Mouse (Mus musculus) retina, adult 2 months (tissue): ENCODE measurements at regions not wholly inside any gene's neighbourhood (a gene's known extent, or its start where the extent isn't known, plus 50 kb on each side); places are given as distances from the start of the nearest gene placed in this dataset.

Experiments used
- DNase-seq: peaks from one replicate; pipeline ENCODE4 v3.0.0-alpha.2; 2012; ENCODE audit warnings: low read depth, low spot score

DNA sequence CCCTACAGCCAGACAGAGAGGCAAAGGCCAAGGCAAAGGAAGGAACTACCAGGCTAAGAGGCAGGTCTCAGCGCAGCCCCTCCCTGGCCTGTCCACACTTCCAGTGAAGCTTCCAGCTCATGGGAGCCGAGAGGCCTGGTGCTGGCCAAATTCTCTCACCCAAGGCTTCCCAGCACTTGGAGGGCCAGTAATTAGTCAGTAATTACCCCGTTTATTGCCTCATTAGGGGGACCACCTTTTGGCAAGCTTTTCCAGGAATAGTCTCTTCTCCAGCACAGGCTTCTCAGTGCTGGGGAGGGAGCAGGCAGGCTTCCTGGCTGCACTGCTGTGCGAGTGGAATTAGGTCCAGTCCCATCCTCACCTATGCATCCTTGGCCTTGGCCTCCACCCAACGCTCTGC is 252.8 kb upstream of the Nxpe4 start:
- DNase-seq = no peak

GRCm38 (mm10) chr9:47910501-47910906 is 251.3 kb upstream of the Nxpe4 start:
- no peak for DNase-seq

DNA sequence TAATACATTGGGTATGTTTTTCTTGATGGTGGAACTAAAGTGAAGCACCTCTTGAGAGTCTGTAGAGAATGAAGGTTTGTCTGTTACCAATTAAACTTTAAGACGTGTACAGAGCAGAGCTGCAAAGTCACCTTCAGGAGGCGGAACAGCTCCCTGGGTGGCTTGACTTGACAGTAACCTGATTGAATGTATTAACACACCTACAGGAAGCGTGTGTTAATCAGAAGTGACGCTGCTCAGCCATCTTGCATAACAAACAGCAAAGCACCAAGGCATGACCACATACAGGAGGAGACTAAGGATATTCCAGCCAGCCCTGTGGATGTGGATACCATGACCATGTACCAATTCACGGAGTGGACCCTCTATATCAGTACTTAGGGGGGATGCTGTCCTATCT is 249.0 kb upstream of the Nxpe4 start:
- DNase-seq = no peak

DNA sequence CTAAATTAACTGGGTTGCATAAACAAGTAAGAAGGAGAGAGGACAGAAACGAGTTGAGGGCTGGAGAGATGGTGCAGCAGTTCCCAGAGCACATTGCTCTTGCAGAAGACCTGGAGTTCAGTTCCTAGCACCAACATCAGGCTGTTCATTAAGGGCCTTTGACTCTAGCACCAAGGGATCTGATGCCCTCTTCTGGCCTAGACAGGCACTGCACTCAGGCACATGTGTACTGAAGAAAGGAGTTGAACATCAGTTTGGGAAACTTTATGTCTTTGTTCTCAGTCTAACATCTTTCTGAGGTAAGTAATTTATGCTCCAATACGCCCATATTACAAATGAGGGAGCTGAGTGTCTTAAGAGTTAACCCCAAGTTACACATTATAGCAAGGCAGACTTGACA is 226.5 kb upstream of the Nxpe4 start:
- DNase-seq = no peak

DNA sequence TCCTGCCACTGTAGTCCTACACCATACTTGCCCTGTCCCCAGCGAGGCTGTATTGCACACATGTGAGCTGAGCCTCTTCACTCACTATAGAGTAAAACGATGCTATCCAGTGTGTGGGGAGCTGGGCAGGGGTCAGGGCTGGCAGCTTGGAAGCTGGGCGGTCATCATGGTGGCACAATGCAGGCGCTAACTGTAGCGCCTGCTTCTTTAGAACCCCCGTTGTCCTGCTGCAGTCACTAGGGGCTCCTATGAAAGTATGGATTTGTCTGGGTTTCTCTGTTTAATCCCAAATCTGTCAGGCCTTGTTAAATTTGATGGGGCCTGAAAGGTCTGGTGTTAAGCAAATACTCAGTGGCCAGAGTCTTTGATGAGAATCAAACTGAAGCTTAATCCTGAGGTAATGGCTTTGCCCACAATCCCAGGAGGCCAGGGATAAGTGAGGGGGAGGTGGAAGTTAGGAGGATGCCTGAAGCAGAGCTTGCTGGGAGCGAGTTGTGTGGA is 225.8 kb upstream of the Nxpe4 start:
- no peak for DNase-seq

DNA sequence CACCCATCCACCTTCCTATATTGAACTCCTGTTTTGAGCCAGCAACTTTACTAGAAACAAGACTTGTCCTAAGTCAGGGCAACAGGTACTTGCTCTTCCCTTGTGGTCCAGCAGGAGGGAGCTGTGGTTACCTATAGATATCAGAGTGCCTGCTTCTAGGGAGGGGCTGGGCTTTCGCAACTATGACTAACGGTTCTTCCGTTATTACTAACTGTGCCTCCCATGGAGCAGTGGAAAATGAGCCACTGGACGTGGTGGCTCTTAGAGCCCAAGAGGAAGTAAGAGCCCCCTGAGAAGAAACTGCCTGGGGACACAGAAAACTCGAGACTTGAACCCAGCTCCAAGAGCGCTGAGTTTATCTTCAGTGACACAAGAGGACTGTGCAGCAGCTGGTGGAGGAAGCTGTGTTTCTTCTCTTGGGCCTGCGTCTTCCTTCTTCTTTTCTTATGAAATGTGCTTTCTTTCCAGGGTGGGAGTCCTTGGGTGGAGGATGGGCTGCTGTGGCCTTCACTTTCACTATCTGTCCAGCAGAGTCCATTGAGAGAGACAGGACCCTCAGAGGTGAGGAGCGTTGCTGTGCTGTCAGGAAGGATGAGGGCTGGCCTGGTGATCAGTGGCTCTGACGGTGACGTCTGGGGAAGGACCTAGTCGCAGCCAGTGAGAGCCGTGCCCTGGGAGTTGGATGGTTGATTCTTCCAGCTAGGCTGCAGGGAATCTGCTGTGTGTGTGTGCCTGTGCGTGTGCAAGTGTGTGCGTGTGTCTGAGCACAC is 222.7 kb upstream of the Nxpe4 start:
- no peak for DNase-seq

GRCm38 (mm10) chr9:47942761-47943583 is 218.9 kb upstream of the Nxpe4 start:
- no peak for DNase-seq

DNA sequence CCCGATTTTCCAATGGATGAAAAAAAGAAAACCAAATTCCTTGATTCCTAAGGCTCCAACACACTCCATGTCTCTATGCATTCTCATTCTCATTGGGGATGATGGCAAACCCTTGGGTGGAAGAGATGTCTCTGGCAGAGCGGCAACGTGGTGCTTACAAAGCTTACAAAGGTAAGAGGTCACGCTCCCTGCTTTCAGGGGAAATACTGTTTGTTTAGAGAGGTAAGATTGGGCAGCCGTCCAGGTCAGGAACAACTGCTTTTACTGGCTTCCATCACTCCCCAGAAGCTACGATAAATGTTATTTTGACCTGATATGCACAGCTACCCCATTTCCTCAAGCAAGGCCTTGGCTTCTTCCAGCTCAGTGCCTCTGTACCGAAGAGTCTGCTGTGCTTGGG is 215.6 kb upstream of the Nxpe4 start:
- no peak for DNase-seq

GRCm38 (mm10) chr9:47957881-47958280 is 203.9 kb upstream of the Nxpe4 start:
- no peak for DNase-seq

- no peak for DNase-seq
These were observed 203.0 kb upstream of the Nxpe4 start for GRCm38 (mm10) chr9:47958861-47959260.

GRCm38 (mm10) chr9:47961176-47961575 is 200.6 kb upstream of the Nxpe4 start:
- no peak for DNase-seq

DNA sequence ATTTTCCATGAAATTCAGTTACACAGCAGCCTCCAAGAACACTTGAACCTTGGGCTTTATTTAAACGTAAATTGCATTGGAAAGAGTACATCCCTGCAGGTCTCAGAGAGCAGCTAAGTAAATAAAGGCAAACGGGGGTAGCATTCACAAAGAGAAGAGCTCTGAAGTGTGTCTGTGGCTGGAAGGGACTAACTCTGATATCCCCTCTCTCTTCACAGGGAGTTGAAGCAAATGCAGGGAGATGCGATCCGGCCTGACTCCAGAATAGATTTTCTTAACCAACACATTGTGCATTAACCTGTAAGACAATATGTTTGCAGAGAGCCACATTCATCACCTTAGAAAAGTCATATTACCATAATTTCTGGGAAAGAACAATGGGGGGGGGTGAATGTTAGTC is 199.7 kb upstream of the Nxpe4 start:
- no peak for DNase-seq

GRCm38 (mm10) chr9:47962589-47962988 is 199.2 kb upstream of the Nxpe4 start:
- no peak for DNase-seq

DNA sequence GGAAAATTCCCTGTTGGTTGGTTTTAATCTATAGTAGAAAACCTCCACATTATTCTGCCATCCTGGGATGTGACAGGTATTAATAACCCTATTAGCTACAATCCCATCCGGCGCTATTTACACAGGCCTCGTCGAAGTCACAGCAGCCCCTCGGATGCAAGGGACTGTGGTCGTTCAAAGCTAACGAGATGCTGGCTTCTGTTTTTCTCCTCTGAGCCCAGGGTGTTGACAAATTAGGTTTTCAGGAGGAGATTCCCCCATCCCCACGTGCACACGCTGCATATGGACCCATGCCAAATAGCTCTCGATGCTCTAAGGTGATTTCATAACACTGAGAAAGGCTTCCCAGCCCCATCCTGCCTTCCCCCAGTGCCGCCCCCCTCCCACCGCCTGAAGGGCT is 188.7 kb upstream of the Nxpe4 start:
- DNase-seq = no peak

DNA sequence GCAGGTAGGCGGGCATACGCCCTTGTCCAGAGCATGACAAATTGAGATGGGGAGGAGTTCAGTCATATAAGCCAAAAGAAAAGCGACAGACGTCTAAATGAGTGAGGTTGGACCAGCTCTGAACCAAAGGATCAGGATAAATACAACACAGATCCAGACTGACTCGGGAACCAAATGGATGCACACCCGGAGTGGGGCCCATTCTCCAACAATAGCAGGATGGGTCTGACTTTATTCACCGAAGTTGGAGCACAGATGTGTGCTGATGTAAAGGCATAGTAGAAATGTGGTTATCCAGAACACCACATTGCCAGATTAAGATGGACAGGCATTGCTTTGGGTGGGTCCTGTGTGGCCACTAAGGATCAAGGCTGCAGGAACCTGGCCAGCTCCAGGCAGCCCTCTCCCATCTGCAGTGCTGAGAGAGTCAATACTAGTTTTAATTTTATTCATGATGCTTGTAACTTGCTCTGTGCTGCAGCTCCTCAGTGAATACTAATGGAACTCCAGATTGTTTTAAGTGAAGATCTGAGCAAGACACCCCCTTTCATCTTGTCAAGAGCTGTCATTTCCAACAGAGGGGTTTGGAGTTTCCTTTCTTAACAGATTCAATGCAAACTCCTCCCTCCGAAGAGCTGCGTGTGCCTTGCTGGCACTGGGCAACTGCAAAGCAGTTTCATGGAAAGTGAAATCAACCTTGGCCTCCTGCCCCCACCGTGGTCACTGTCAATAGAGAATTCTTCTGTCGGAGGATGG is 176.3 kb upstream of the Nxpe4 start:
- DNase-seq = no peak

GRCm38 (mm10) chr9:47987266-47987665 is 174.6 kb upstream of the Nxpe4 start:
- DNase-seq = no peak

DNA sequence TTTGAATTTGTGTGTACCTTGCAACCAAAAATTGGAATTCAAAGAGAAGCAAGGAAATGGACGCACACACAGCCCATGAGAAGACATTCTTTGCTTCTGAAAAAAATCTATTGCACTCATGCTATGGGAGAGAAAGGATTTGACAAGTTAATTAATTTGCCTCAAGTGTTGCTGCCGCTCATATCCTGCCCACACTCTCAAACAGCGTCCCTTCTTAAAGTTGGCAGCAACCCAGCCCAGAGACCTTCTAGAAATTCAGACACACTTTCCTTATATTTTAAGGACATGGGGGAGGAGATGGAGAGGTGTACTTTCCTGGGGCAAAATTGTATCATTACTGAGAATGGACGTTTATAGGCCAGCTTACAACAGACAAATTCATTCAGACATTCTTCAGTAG is 167.2 kb upstream of the Nxpe4 start:
- DNase-seq = no peak

GRCm38 (mm10) chr9:47999632-48000031 is 162.2 kb upstream of the Nxpe4 start:
- DNase-seq = no peak

DNA sequence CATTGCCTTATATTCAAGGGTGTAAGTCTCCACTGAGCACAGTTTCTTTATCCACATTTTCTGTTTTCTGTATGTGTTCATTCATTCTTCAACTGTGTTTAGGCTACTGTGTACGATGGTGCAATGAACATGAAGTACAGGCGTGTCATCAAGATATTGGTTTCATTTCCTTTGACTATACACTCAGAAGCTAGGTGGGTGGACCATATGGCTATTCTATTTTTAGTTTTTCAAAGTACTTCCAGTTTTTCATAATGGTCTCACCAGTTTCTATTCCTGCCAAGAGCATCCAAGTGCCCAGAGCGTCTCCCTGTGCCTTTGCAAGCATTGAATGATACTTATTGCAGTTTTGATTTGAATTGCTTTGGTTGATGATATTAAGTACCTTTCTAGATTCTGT is 132.8 kb upstream of the Nxpe4 start:
- no peak for DNase-seq

GRCm38 (mm10) chr9:48030839-48031238 is 131.0 kb upstream of the Nxpe4 start:
- DNase-seq = no peak

- DNase-seq = no peak
These were observed 125.9 kb upstream of the Nxpe4 start for GRCm38 (mm10) chr9:48035959-48036358.

- DNase-seq = no peak
These were observed 117.0 kb upstream of the Nxpe4 start for GRCm38 (mm10) chr9:48044826-48045225.
